23 mouse cellular contexts compared by ENCODE assay signal in the genomic region with DNA sequence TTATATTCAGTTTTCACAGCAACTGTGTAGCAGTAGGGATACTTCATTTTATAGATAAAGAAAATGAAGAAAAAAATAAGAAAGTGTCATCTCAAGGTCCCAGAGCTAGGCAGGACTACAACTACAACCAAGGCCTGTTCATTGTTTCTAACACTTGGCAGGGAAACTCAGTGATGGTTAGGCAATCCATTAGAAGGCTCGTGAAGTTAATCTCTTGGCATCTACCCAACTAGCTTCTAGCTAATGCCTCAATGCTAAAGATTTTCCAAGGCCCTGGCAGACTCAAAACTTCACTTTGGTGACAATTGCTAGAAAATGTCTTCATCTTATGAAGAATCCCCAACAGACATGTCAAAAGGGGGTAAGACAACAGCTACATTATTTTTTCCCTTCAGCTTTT.
A peak's percentile ranks its signal among the peaks of the same experiment; 100 is the strongest.
DNase-seq lines count a peak whose midpoint lies in the region; ATAC-seq and TF ChIP-seq lines count a peak whose summit lies in the region.
"Had no signal": no experiment of that assay in that cellular context is flagged by ENCODE, and none has a peak within 500 bp of the region (broad histone marks: within the 10 kb centered on the region; RNA-seq: fewer than 3 reads in every experiment).

No protein-coding gene starts in this region.

- no peak for ATAC-seq in embryonic facial prominence, embryonic 14.5 days (ENCODE audit: low read depth)
- no peak for ATAC-seq in liver, postnatal 0 days
- ATAC-seq: forebrain, embryonic 15.5 days; hindbrain, embryonic 16.5 days; intestine, postnatal 0 days; midbrain, embryonic 13.5 days had no signal

- no peak overlapping the region for H3K9ac ChIP-seq in embryonic facial prominence, embryonic 14.5 days (ENCODE audit: low read depth, low read length)
- no peak overlapping the region for H3K9ac ChIP-seq in liver, adult 2 months (ENCODE audit: low read depth, low read length)
- no peak overlapping the region for H3K9ac ChIP-seq in liver, postnatal 0 days (replicated peaks)
- H3K9ac ChIP-seq: forebrain, embryonic 15.5 days; limb, embryonic 15.5 days; midbrain, embryonic 13.5 days; neural tube, embryonic 15.5 days had no signal

- no peaks in the 10 kb centered on the region for H3K36me3 ChIP-seq in embryonic facial prominence, embryonic 14.5 days (ENCODE audit: control insufficient read depth, insufficient read depth, low read length)
- no peaks in the 10 kb centered on the region for H3K36me3 ChIP-seq in embryonic facial prominence, embryonic 10.5 days (replicated peaks)
- H3K36me3 ChIP-seq in liver, adult 2 months (ENCODE audit: control insufficient read depth, insufficient read depth, low read length), result no peaks in the 10 kb centered on the region
- no peaks in the 10 kb centered on the region for H3K36me3 ChIP-seq in liver, postnatal 0 days (replicated peaks; ENCODE audit: insufficient read depth, low read length)
- H3K36me3 ChIP-seq: forebrain, embryonic 15.5 days; limb, embryonic 15.5 days; midbrain, embryonic 13.5 days; neural tube, embryonic 15.5 days had no signal

- no peak overlapping the region for H3K4me3 ChIP-seq in embryonic facial prominence, embryonic 14.5 days (ENCODE audit: low read depth, low read length)
- no peak overlapping the region for H3K4me3 ChIP-seq in embryonic facial prominence, embryonic 10.5 days
- no peak overlapping the region for H3K4me3 ChIP-seq in liver, adult 2 months (ENCODE audit: insufficient read depth, low read depth, low read length)
- no peak overlapping the region for H3K4me3 ChIP-seq in liver, postnatal 0 days (ENCODE audit: low read depth, low read length)
- no peak overlapping the region for H3K4me3 ChIP-seq in embryonic fibroblast, embryonic 13.5 days (ENCODE audit: insufficient read depth, low read length)
- H3K4me3 ChIP-seq: forebrain, embryonic 15.5 days; limb, embryonic 15.5 days; midbrain, embryonic 13.5 days; neural tube, embryonic 15.5 days had no signal

- 35% methylated on average over 1 of the region's 1 CpGs for WGBS in embryonic facial prominence, embryonic 14.5 days
- WGBS in embryonic facial prominence, embryonic 10.5 days, result 84% methylated on average over 1 of the region's 1 CpGs
- WGBS in liver, adult 2 months, result 6% methylated on average over 1 of the region's 1 CpGs
- 35% methylated on average over 1 of the region's 1 CpGs for WGBS in liver, postnatal 0 days (ENCODE audit: insufficient replicate concordance)

- no peaks in the 10 kb centered on the region; the same call in 1 of the 2 replicates for H3K79me2 ChIP-seq in liver, adult 2 months (ENCODE audit: control insufficient read depth, insufficient read depth, low read length)

- peak; percentile 54 for DNase-seq in embryonic facial prominence, embryonic 14.5 days (ENCODE audit: low spot score)
- no peak for DNase-seq in embryonic facial prominence, embryonic 10.5 days (ENCODE audit: low spot score)
- peak; percentile 63 for DNase-seq in liver, adult 2 months (ENCODE audit: extremely low read depth, low read depth, low spot score)
- no peak for DNase-seq in liver, postnatal 0 days
- peak; percentile 21 for DNase-seq in 416B (ENCODE audit: low read depth)
- DNase-seq in layer of hippocampus, adult 8-10 months (ENCODE audit: low spot score in 2 of 2), result no peak
- DNase-seq: B cell, adult 2 months; cerebellum, adult 2 months; cerebellum, postnatal 36 days; gastrocnemius, postnatal 25 days; heart, postnatal 4 days; layer of hippocampus, postnatal 36 days; right cerebral cortex, postnatal 14 days; spleen, adult 18-20 months; thymus, postnatal 36 days had no signal

- H3K4me2 ChIP-seq in embryonic facial prominence, embryonic 14.5 days (ENCODE audit: low read depth, low read length), result no peak overlapping the region
- no peak overlapping the region for H3K4me2 ChIP-seq in liver, postnatal 0 days (ENCODE audit: low read depth, low read length)
- H3K4me2 ChIP-seq: forebrain, embryonic 15.5 days; heart, embryonic 11.5 days; limb, embryonic 15.5 days; midbrain, embryonic 13.5 days; neural tube, embryonic 15.5 days had no signal

- TF ChIP-seq CTCF in liver, adult 2 months (IDR thresholded peaks at IDR 0.05; ENCODE audit: low read depth, low read length), result no peak
- no peak for TF ChIP-seq CTCF in liver, postnatal 0 days (IDR thresholded peaks at IDR 0.05; ENCODE audit: low read depth)
- no peak for TF ChIP-seq CTCF in embryonic fibroblast, embryonic 13.5 days (IDR thresholded peaks at IDR 0.05; ENCODE audit: borderline replicate concordance, insufficient read depth, low read length)

- TF ChIP-seq EP300 in liver, postnatal 0 days (IDR thresholded peaks at IDR 0.05; ENCODE audit: low read depth), result no peak

- no peaks in the 10 kb centered on the region for H3K4me1 ChIP-seq in embryonic facial prominence, embryonic 14.5 days (ENCODE audit: control insufficient read depth, insufficient read depth, low read length)
- no peaks in the 10 kb centered on the region for H3K4me1 ChIP-seq in embryonic facial prominence, embryonic 10.5 days
- no peaks in the 10 kb centered on the region for H3K4me1 ChIP-seq in liver, adult 2 months (ENCODE audit: control insufficient read depth, insufficient read depth, low read length)
- H3K4me1 ChIP-seq in liver, postnatal 0 days (ENCODE audit: insufficient read depth), result no peaks in the 10 kb centered on the region
- peaks cover 4% of the 10 kb centered on the region; the same call in 1 of the 2 replicates for H3K4me1 ChIP-seq in embryonic fibroblast, embryonic 13.5 days (ENCODE audit: control insufficient read depth, insufficient read depth, low read length)
- H3K4me1 ChIP-seq: limb, embryonic 15.5 days; neural tube, embryonic 15.5 days had no signal

- no peaks in the 10 kb centered on the region for H3K9me3 ChIP-seq in embryonic facial prominence, embryonic 14.5 days (ENCODE audit: control insufficient read depth, low read length)
- H3K9me3 ChIP-seq in embryonic facial prominence, embryonic 10.5 days, result no peaks in the 10 kb centered on the region
- H3K9me3 ChIP-seq in liver, postnatal 0 days (ENCODE audit: low read length), result no peaks in the 10 kb centered on the region
- H3K9me3 ChIP-seq: forebrain, embryonic 15.5 days; limb, embryonic 15.5 days; midbrain, embryonic 13.5 days; neural tube, embryonic 15.5 days had no signal

- H3K27ac ChIP-seq in embryonic facial prominence, embryonic 14.5 days (replicated peaks; ENCODE audit: low read depth, low read length), result no peak overlapping the region
- no peak overlapping the region for H3K27ac ChIP-seq in embryonic facial prominence, embryonic 10.5 days (replicated peaks)
- H3K27ac ChIP-seq in liver, adult 2 months (replicated peaks; ENCODE audit: insufficient read depth, low read depth, low read length), result no peak overlapping the region
- no peak overlapping the region for H3K27ac ChIP-seq in liver, postnatal 0 days (ENCODE audit: low read depth)
- H3K27ac ChIP-seq in embryonic fibroblast, embryonic 13.5 days (ENCODE audit: insufficient read depth, low read length), result peak overlapping the region; percentile 34; the same call in 1 of the 2 replicates
- H3K27ac ChIP-seq: forebrain, embryonic 15.5 days; limb, embryonic 15.5 days; midbrain, embryonic 13.5 days; neural tube, embryonic 15.5 days had no signal

- no peak for TF ChIP-seq POLR2A in liver, adult 2 months (IDR thresholded peaks at IDR 0.05; ENCODE audit: extremely low read depth, insufficient read depth, low read length)
- TF ChIP-seq POLR2A in embryonic fibroblast, embryonic 13.5 days (IDR thresholded peaks at IDR 0.05; ENCODE audit: low read depth, low read length), result no peak

- H3K27me3 ChIP-seq in embryonic facial prominence, embryonic 14.5 days (replicated peaks; ENCODE audit: control insufficient read depth, insufficient read depth, low read length), result no peaks in the 10 kb centered on the region
- no peaks in the 10 kb centered on the region for H3K27me3 ChIP-seq in embryonic facial prominence, embryonic 10.5 days (replicated peaks; ENCODE audit: low read depth, poor library complexity, severe bottlenecking)
- no peaks in the 10 kb centered on the region for H3K27me3 ChIP-seq in liver, adult 2 months (ENCODE audit: control insufficient read depth, insufficient read depth, low read length)
- H3K27me3 ChIP-seq in liver, postnatal 0 days (ENCODE audit: insufficient read depth, low read length), result no peaks in the 10 kb centered on the region
- H3K27me3 ChIP-seq: forebrain, embryonic 15.5 days; limb, embryonic 15.5 days; midbrain, embryonic 13.5 days; neural tube, embryonic 15.5 days had no signal

Comparison
In these comparisons a context has a peak if more than half of its experiments do, and no peak if none do; other contexts are left out.
1. DNase-seq: peak in embryonic facial prominence, embryonic 14.5 days (single experiment), liver, adult 2 months (single experiment) and 416B (single experiment); none in embryonic facial prominence, embryonic 10.5 days (single experiment), liver, postnatal 0 days (single experiment) and layer of hippocampus, adult 8-10 months (0 of 2).